Mouse (Mus musculus): Measurements from ENCODE around the gene Wdr5b. TPM values are rescaled to one million over a fixed set of nuclear protein-coding genes. Genes with fewer than 3 reads are reported as not detected.
A peak's percentile ranks its signal among the peaks of the same experiment; 100 is the strongest.

Wdr5b gene
- polyA plus RNA-seq, 1 experiment, result 1.9 TPM

DNA sequence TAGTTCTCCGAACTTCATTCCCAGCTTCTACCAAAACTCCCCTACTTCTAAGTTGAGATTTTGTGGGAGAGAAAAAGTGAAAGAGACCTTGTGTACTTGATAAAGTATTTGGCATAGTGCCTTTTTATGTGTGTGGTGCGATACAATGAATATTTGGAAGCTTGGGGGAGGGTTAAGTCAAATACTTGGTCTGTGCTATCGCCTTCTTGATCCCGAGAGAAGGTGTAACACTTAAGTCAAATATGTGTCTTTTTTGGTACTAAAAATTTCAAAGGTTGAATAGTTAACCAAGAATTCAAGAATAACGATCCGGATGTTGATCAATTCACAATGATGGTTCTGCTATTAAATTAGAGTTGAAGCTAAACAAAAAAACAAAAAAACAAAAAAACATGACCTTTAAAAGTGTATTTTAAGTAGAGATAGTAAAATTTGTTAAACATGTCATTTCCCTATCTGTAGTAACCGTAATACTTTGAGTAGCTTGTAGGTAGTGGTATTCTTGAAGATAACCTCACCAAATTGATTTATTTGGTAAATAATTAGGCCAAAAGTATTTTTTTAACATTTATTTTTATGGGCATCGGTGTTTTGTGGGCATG is 31.5 kb downstream of the Wdr5b start:
- H3K4me2 ChIP-seq (ENCODE audit: low read depth), result peak overlapping the region; percentile 87
- peak overlapping the region; percentile 99 for H3K4me3 ChIP-seq
- peaks cover 76% of the 10 kb centered on the region for H3K79me2 ChIP-seq (ENCODE audit: control insufficient read depth, insufficient read depth)
- TF ChIP-seq TCF3 (IDR thresholded peaks at IDR 0.05; ENCODE audit: insufficient read length, low read depth), result no peak
- TF ChIP-seq POLR2AphosphoS2 (IDR thresholded peaks at IDR 0.05; ENCODE audit: insufficient read length, low read depth), result no peak
- TF ChIP-seq TCF12 (IDR thresholded peaks at IDR 0.05; ENCODE audit: insufficient read depth, poor library complexity, severe bottlenecking), result no peak
- TF ChIP-seq MYOD1 (IDR thresholded peaks at IDR 0.05; ENCODE audit: control insufficient read depth in 1 of 3, insufficient read length in 2 of 3, low read depth in 2 of 3), result no peak
- TF ChIP-seq MAX (IDR thresholded peaks at IDR 0.05; ENCODE audit: low read depth), result no peak
- TF ChIP-seq SRF (IDR thresholded peaks at IDR 0.05; ENCODE audit: control insufficient read depth, insufficient read length, low read depth), result no peak
- peaks cover 10% of the 10 kb centered on the region for H3K36me3 ChIP-seq (ENCODE audit: control insufficient read depth, insufficient read depth)
- H3ac ChIP-seq (ENCODE audit: control insufficient read depth, insufficient read length), result peak overlapping the region; percentile 48
- no peaks in the 10 kb centered on the region for H3K27me3 ChIP-seq (ENCODE audit: control insufficient read depth, insufficient read depth, insufficient read length)

DNA sequence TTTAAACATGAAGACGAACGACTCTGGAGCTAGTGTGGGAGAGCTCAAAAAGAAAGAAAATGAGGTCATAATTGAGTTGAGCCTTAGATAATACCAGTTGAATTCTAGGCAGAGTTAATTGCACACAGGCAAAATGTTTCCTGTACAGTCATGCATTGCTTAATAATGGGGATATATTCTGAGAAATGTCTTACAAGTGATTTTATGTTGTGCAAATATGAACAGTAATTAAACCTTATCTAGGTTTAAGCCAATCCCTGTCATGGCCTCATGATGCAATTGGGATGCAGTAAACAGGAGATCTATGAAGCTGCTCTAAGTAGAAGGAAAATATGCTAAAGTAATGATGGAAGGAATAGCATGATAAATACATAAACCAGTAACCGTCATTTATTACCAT is 33.8 kb downstream of the Wdr5b start:
- Histone ChIP-seq H3K36me3 (ENCODE audit: control insufficient read depth, insufficient read depth) (peaks cover 4% of the 10 kb centered on the region), H3K4me2 (ENCODE audit: low read depth) (no peak overlapping the region), H3K27me3 (ENCODE audit: control insufficient read depth, insufficient read depth, insufficient read length) (no peaks in the 10 kb centered on the region), H3ac (ENCODE audit: control insufficient read depth, insufficient read length) (no peak overlapping the region), H3K4me3 (no peak overlapping the region), H3K79me2 (ENCODE audit: control insufficient read depth, insufficient read depth) (peaks cover 63% of the 10 kb centered on the region)
- TF ChIP-seq MAX (IDR thresholded peaks at IDR 0.05; ENCODE audit: low read depth), result no peak
- TF ChIP-seq TCF3 (IDR thresholded peaks at IDR 0.05; ENCODE audit: insufficient read length, low read depth), result no peak
- no peak for TF ChIP-seq CEBPB (IDR thresholded peaks at IDR 0.05; ENCODE audit: insufficient read depth, poor library complexity, severe bottlenecking)
- TF ChIP-seq TCF12 (IDR thresholded peaks at IDR 0.05; ENCODE audit: insufficient read depth, poor library complexity, severe bottlenecking), result no peak
- no peak for TF ChIP-seq MYOD1 (IDR thresholded peaks at IDR 0.05; ENCODE audit: control insufficient read depth in 1 of 3, insufficient read length in 2 of 3, low read depth in 2 of 3)
- TF ChIP-seq POLR2A (IDR thresholded peaks at IDR 0.05; ENCODE audit: insufficient read length, low read depth), result no peak
- no peak for TF ChIP-seq E2F4 (IDR thresholded peaks at IDR 0.05; ENCODE audit: insufficient read depth)
- TF ChIP-seq MYOG (IDR thresholded peaks at IDR 0.05; ENCODE audit: control insufficient read depth in 1 of 3, insufficient read depth in 1 of 3, insufficient read length in 2 of 3, low read depth in 2 of 3), result no peak
- TF ChIP-seq POLR2AphosphoS2 (IDR thresholded peaks at IDR 0.05; ENCODE audit: insufficient read length, low read depth), result no peak
- no peak for TF ChIP-seq REST (IDR thresholded peaks at IDR 0.05; ENCODE audit: insufficient read depth, insufficient read length)
- no peak for TF ChIP-seq SRF (IDR thresholded peaks at IDR 0.05; ENCODE audit: control insufficient read depth, insufficient read length, low read depth)
- no peak for TF ChIP-seq USF1 (IDR thresholded peaks at IDR 0.05; ENCODE audit: low read depth)

DNA sequence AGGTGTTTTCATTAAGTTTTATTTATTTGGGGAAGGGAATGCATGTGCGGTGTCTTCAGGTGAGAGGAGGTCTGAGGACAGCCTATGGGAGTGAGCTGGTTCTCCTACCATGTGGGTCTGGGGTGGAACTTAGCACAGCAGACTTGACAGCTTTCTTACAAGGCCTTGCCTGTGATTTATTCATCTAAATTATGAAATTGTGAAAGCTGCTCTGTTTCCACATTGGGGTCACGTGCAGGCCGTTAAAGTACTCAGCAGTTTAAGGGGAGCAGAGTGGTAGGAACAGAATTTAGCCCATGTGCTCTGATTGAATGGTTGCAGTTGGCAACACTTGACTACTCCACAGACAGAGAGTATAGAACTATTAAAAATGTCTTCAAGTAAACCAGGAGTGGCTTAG is 38.9 kb downstream of the Wdr5b start:
- Histone ChIP-seq H3K36me3 (ENCODE audit: control insufficient read depth, insufficient read depth) (peaks cover 8% of the 10 kb centered on the region), H3K79me2 (ENCODE audit: control insufficient read depth, insufficient read depth) (peaks cover 19% of the 10 kb centered on the region), H3K4me2 (ENCODE audit: low read depth) (no peak overlapping the region), H3K27me3 (ENCODE audit: control insufficient read depth, insufficient read depth, insufficient read length) (no peaks in the 10 kb centered on the region), H3ac (ENCODE audit: control insufficient read depth, insufficient read length) (no peak overlapping the region), H3K4me3 (no peak overlapping the region)
- TF ChIP-seq SRF (IDR thresholded peaks at IDR 0.05; ENCODE audit: control insufficient read depth, insufficient read length, low read depth), result no peak
- TF ChIP-seq REST (IDR thresholded peaks at IDR 0.05; ENCODE audit: insufficient read depth, insufficient read length), result no peak
- TF ChIP-seq E2F4 (IDR thresholded peaks at IDR 0.05; ENCODE audit: insufficient read depth), result no peak

- no peaks in the 10 kb centered on the region for H3K79me2 ChIP-seq (ENCODE audit: control insufficient read depth, insufficient read depth)
- peaks cover 21% of the 10 kb centered on the region for H3K36me3 ChIP-seq (ENCODE audit: control insufficient read depth, insufficient read depth)
- H3K4me3 ChIP-seq, result no peak overlapping the region
- H3K4me2 ChIP-seq (ENCODE audit: low read depth), result no peak overlapping the region
- H3K27me3 ChIP-seq (ENCODE audit: control insufficient read depth, insufficient read depth, insufficient read length), result no peaks in the 10 kb centered on the region
- no peak for TF ChIP-seq SRF (IDR thresholded peaks at IDR 0.05; ENCODE audit: control insufficient read depth, insufficient read length, low read depth)
- TF ChIP-seq TCF3 (IDR thresholded peaks at IDR 0.05; ENCODE audit: insufficient read length, low read depth), result no peak
- no peak for TF ChIP-seq MYOG (IDR thresholded peaks at IDR 0.05; ENCODE audit: control insufficient read depth in 1 of 3, insufficient read depth in 1 of 3, insufficient read length in 2 of 3, low read depth in 2 of 3)
- TF ChIP-seq MYOD1 (IDR thresholded peaks at IDR 0.05; ENCODE audit: control insufficient read depth in 1 of 3, insufficient read length in 2 of 3, low read depth in 2 of 3), result no peak
- TF ChIP-seq CEBPB (IDR thresholded peaks at IDR 0.05; ENCODE audit: insufficient read depth, poor library complexity, severe bottlenecking), result no peak
- no peak for TF ChIP-seq USF1 (IDR thresholded peaks at IDR 0.05; ENCODE audit: low read depth)
- no peak for TF ChIP-seq POLR2A (IDR thresholded peaks at IDR 0.05; ENCODE audit: insufficient read length, low read depth)
- no peak for TF ChIP-seq REST (IDR thresholded peaks at IDR 0.05; ENCODE audit: insufficient read depth, insufficient read length)
- TF ChIP-seq MAX (IDR thresholded peaks at IDR 0.05; ENCODE audit: low read depth), result no peak
- TF ChIP-seq POLR2AphosphoS2 (IDR thresholded peaks at IDR 0.05; ENCODE audit: insufficient read length, low read depth), result no peak
- no peak for TF ChIP-seq E2F4 (IDR thresholded peaks at IDR 0.05; ENCODE audit: insufficient read depth)
- no peak for TF ChIP-seq TCF12 (IDR thresholded peaks at IDR 0.05; ENCODE audit: insufficient read depth, poor library complexity, severe bottlenecking)
- no peak overlapping the region for H3ac ChIP-seq (ENCODE audit: control insufficient read depth, insufficient read length)
Measured at GRCm38 (mm10) chr16:36087846-36088245, 46.9 kb downstream of the Wdr5b start.

- H3K4me3 ChIP-seq, result no peak overlapping the region
- H3ac ChIP-seq (ENCODE audit: control insufficient read depth, insufficient read length), result no peak overlapping the region
- no peaks in the 10 kb centered on the region for H3K27me3 ChIP-seq (ENCODE audit: control insufficient read depth, insufficient read depth, insufficient read length)
- TF ChIP-seq USF1 (IDR thresholded peaks at IDR 0.05; ENCODE audit: low read depth), result no peak
- TF ChIP-seq MYOG (IDR thresholded peaks at IDR 0.05; ENCODE audit: control insufficient read depth in 1 of 3, insufficient read depth in 1 of 3, insufficient read length in 2 of 3, low read depth in 2 of 3), result no peak
- no peak for TF ChIP-seq POLR2A (IDR thresholded peaks at IDR 0.05; ENCODE audit: insufficient read length, low read depth)
- no peak for TF ChIP-seq CEBPB (IDR thresholded peaks at IDR 0.05; ENCODE audit: insufficient read depth, poor library complexity, severe bottlenecking)
- TF ChIP-seq E2F4 (IDR thresholded peaks at IDR 0.05; ENCODE audit: insufficient read depth), result no peak
- TF ChIP-seq REST (IDR thresholded peaks at IDR 0.05; ENCODE audit: insufficient read depth, insufficient read length), result no peak
- no peak for TF ChIP-seq MAX (IDR thresholded peaks at IDR 0.05; ENCODE audit: low read depth)
- TF ChIP-seq TCF3 (IDR thresholded peaks at IDR 0.05; ENCODE audit: insufficient read length, low read depth), result no peak
- no peak for TF ChIP-seq MYOD1 (IDR thresholded peaks at IDR 0.05; ENCODE audit: control insufficient read depth in 1 of 3, insufficient read length in 2 of 3, low read depth in 2 of 3)
- no peak for TF ChIP-seq SRF (IDR thresholded peaks at IDR 0.05; ENCODE audit: control insufficient read depth, insufficient read length, low read depth)
- no peak for TF ChIP-seq POLR2AphosphoS2 (IDR thresholded peaks at IDR 0.05; ENCODE audit: insufficient read length, low read depth)
- no peak for TF ChIP-seq TCF12 (IDR thresholded peaks at IDR 0.05; ENCODE audit: insufficient read depth, poor library complexity, severe bottlenecking)
- no peaks in the 10 kb centered on the region for H3K79me2 ChIP-seq (ENCODE audit: control insufficient read depth, insufficient read depth)
- H3K36me3 ChIP-seq (ENCODE audit: control insufficient read depth, insufficient read depth), result peaks cover 16% of the 10 kb centered on the region
- H3K4me2 ChIP-seq (ENCODE audit: low read depth), result no peak overlapping the region
Measured at GRCm38 (mm10) chr16:36089065-36089464, 48.1 kb downstream of the Wdr5b start.

All from myocyte (in vitro differentiated cells).